Comparison of ENCODE assay signal across 20 mouse cellular contexts in genomic region chr8:64781947-64782346, GRCm38 (mm10). TPM values are rescaled to one million over a fixed set of nuclear protein-coding genes. Genes with fewer than 3 reads are reported as not detected.
DNase-seq lines count a peak whose midpoint lies in the region; ATAC-seq and TF ChIP-seq lines count a peak whose summit lies in the region.
"Had no signal": no experiment of that assay in that cellular context is flagged by ENCODE, and none has a peak within 500 bp of the region (broad histone marks: within the 10 kb centered on the region; RNA-seq: fewer than 3 reads in every experiment).

No protein-coding gene starts in this region.

- TF ChIP-seq CTCF in layer of hippocampus, adult 2 months (conservative IDR thresholded peaks at IDR 0.05), result no peak
- TF ChIP-seq CTCF in G1E (IDR thresholded peaks at IDR 0.05; ENCODE audit: low read depth, low read length), result no peak
- TF ChIP-seq CTCF in liver, postnatal 0 days (IDR thresholded peaks at IDR 0.05; ENCODE audit: low read depth), result no peak
- TF ChIP-seq CTCF in intestine, postnatal 0 days (IDR thresholded peaks at IDR 0.05; ENCODE audit: low read depth), result no peak

- H3K4me3 ChIP-seq in layer of hippocampus, adult 2 months, result no peak overlapping the region
- H3K4me3 ChIP-seq in G1E (ENCODE audit: low read depth, low read length), result no peak overlapping the region
- H3K4me3 ChIP-seq in liver, postnatal 0 days (ENCODE audit: low read depth, low read length), result no peak overlapping the region
- H3K4me3 ChIP-seq in intestine, postnatal 0 days (ENCODE audit: low read depth, low read length), result no peak overlapping the region
- H3K4me3 ChIP-seq: embryonic facial prominence, embryonic 15.5 days; erythroblast, embryonic 14.5 days; forebrain, embryonic 10.5 days; heart, adult 2 months; heart, embryonic 12.5 days had no signal

- peak; percentile 10; the same call in 1 of the 2 replicates for TF ChIP-seq EP300 in liver, postnatal 0 days (IDR thresholded peaks at IDR 0.05; ENCODE audit: low read depth)

- H3K4me2 ChIP-seq in liver, postnatal 0 days (ENCODE audit: low read depth, low read length), result no peak overlapping the region
- H3K4me2 ChIP-seq in intestine, postnatal 0 days (replicated peaks; ENCODE audit: low read depth), result no peak overlapping the region
- H3K4me2 ChIP-seq: embryonic facial prominence, embryonic 15.5 days; heart, embryonic 12.5 days had no signal

- no peak overlapping the region for H3K9ac ChIP-seq in liver, postnatal 0 days (replicated peaks)
- H3K9ac ChIP-seq in intestine, postnatal 0 days (ENCODE audit: low read depth, low read length), result no peak overlapping the region
- H3K9ac ChIP-seq: embryonic facial prominence, embryonic 15.5 days; heart, embryonic 12.5 days had no signal

- WGBS in liver, postnatal 0 days (ENCODE audit: insufficient replicate concordance), result 46% methylated on average over 6 of the region's 6 CpGs
- WGBS in intestine, postnatal 0 days, result 76% methylated on average over 6 of the region's 6 CpGs

- peaks cover 20% of the 10 kb centered on the region for H3K4me1 ChIP-seq in G1E (ENCODE audit: insufficient read depth, low read depth, low read length)
- H3K4me1 ChIP-seq in liver, postnatal 0 days (ENCODE audit: insufficient read depth), result no peaks in the 10 kb centered on the region
- no peaks in the 10 kb centered on the region for H3K4me1 ChIP-seq in intestine, postnatal 0 days (replicated peaks; ENCODE audit: control insufficient read depth, insufficient read depth, low read length)
- H3K4me1 ChIP-seq: embryonic facial prominence, embryonic 15.5 days; forebrain, embryonic 10.5 days; heart, embryonic 12.5 days had no signal

- no peak for DNase-seq in layer of hippocampus, adult 2 months (ENCODE audit: low spot score in 2 of 2)
- DNase-seq in layer of hippocampus, adult 8-10 months (ENCODE audit: low spot score in 2 of 2), result no peak
- DNase-seq in G1E (ENCODE audit: low spot score), result no peak
- DNase-seq in liver, postnatal 0 days, result no peak
- DNase-seq in urinary bladder, postnatal 25 days (ENCODE audit: low spot score), result no peak
- no peak for DNase-seq in right cerebral cortex, postnatal 36 days (ENCODE audit: low spot score in 2 of 2)
- DNase-seq: adrenal gland, postnatal 14 days; cerebellum, adult 18-20 months; cerebellum, postnatal 10 days; embryo, embryonic 11 days; gastrocnemius, postnatal 10 days; heart, adult 2 months had no signal

- peak overlapping the region; percentile 55; the same call in 1 of the 2 replicates for H3K27ac ChIP-seq in layer of hippocampus, adult 2 months
- no peak overlapping the region for H3K27ac ChIP-seq in liver, postnatal 0 days (ENCODE audit: low read depth)
- H3K27ac ChIP-seq in intestine, postnatal 0 days (ENCODE audit: low read depth, low read length), result no peak overlapping the region
- H3K27ac ChIP-seq: embryonic facial prominence, embryonic 15.5 days; forebrain, embryonic 10.5 days; heart, adult 2 months; hindbrain, postnatal 0 days had no signal

- H3K9me3 ChIP-seq in G1E (replicated peaks), result no peaks in the 10 kb centered on the region
- H3K9me3 ChIP-seq in liver, postnatal 0 days (ENCODE audit: low read length), result no peaks in the 10 kb centered on the region
- no peaks in the 10 kb centered on the region for H3K9me3 ChIP-seq in intestine, postnatal 0 days (ENCODE audit: control insufficient read depth)
- H3K9me3 ChIP-seq: embryonic facial prominence, embryonic 15.5 days; forebrain, embryonic 10.5 days; heart, embryonic 12.5 days had no signal

- H3K27me3 ChIP-seq in G1E (ENCODE audit: insufficient read depth, low read length), result no peaks in the 10 kb centered on the region
- H3K27me3 ChIP-seq in liver, postnatal 0 days (ENCODE audit: insufficient read depth, low read length), result no peaks in the 10 kb centered on the region
- no peaks in the 10 kb centered on the region for H3K27me3 ChIP-seq in intestine, postnatal 0 days (replicated peaks; ENCODE audit: control insufficient read depth, insufficient read depth, low read length)
- H3K27me3 ChIP-seq: embryonic facial prominence, embryonic 15.5 days; heart, embryonic 12.5 days had no signal

- ATAC-seq in G1E (ENCODE audit: extremely low read depth, insufficient number of reproducible peaks, low FRiP score, poor library complexity, severe bottlenecking), result peak; percentile 71
- ATAC-seq in common myeloid progenitor, adult 5-6 weeks (replicated peaks; ENCODE audit: low read depth, poor library complexity, severe bottlenecking), result peak; percentile 44
- no peak for ATAC-seq in liver, postnatal 0 days
- no peak for ATAC-seq in intestine, postnatal 0 days
- ATAC-seq: forebrain, embryonic 14.5 days; hindbrain, postnatal 0 days had no signal

- H3K36me3 ChIP-seq in G1E (replicated peaks), result peaks cover 47% of the 10 kb centered on the region
- no peaks in the 10 kb centered on the region for H3K36me3 ChIP-seq in liver, postnatal 0 days (replicated peaks; ENCODE audit: insufficient read depth, low read length)
- H3K36me3 ChIP-seq in intestine, postnatal 0 days (ENCODE audit: control insufficient read depth, insufficient read depth), result no peaks in the 10 kb centered on the region
- H3K36me3 ChIP-seq: embryonic facial prominence, embryonic 15.5 days had no signal

RNA-seq across cellular contexts. Expression of gene Msmo1, which starts 48.4 kb away (rescaled TPM):
- total RNA-seq in layer of hippocampus, adult 2 months (2021), result 10 to 100 TPM; 85.9 to 86.4 TPM
- total RNA-seq in layer of hippocampus, adult 8-10 months (2022), result 100 to 1,000 TPM in 2 of 4 experiments, 10 to 100 TPM in 2; 70.7 to 134 (median 105) TPM
- total RNA-seq in G1E (2014; fragmentation: Nextera tagmentation), result 130 and 139 TPM in 2 replicates
- 552 and 571 TPM in 2 replicates for total RNA-seq in G1E (2017)
- 3.2 and 3.7 TPM in 2 replicates for polyA plus RNA-seq in G1E (2012)
- total RNA-seq in common myeloid progenitor, adult 5-6 weeks (2017), result 46.1 and 50.9 TPM in 2 replicates
- 49.9 and 58.4 TPM in 2 replicates for polyA plus RNA-seq in liver, postnatal 0 days (2015; fragmentation: Nextera tagmentation; extraction: Ambion mirVana)
- polyA plus RNA-seq in intestine, postnatal 0 days (2015; fragmentation: Nextera tagmentation; extraction: Ambion mirVana), result 78.7 and 87.4 TPM in 2 replicates

Comparison
In these comparisons a context has a peak if more than half of its experiments do, and no peak if none do; other contexts are left out.
1. ATAC-seq: peak in G1E (single experiment) and common myeloid progenitor, adult 5-6 weeks (single experiment); none in liver, postnatal 0 days (single experiment) and intestine, postnatal 0 days (single experiment).